Mouse (Mus musculus) testis, adult 2 months (tissue): ENCODE measurements at regions not wholly inside any gene's neighbourhood (a gene's known extent, or its start where the extent isn't known, plus 50 kb on each side); places are given as distances from the start of the nearest gene placed in this dataset.
A peak's percentile ranks its signal among the peaks of the same experiment; 100 is the strongest.

Source experiments
- H3K27ac ChIP-seq: fragments of 200-500 bp; 2 replicates; pipeline ENCODE4 v1.5.1; 2012; ENCODE audit warnings: low read depth, low read length; ENCODE audit not compliant: control insufficient read depth, insufficient read depth
- H3K27me3 ChIP-seq: fragments of 200-500 bp; 2 replicates; pipeline ENCODE4 v1.6.1; 2012; ENCODE audit warnings: mild to moderate bottlenecking, low read length, moderate library complexity; ENCODE audit not compliant: control insufficient read depth, insufficient read depth
- H3K36me3 ChIP-seq: fragments of 200-500 bp; 2 replicates; pipeline ENCODE4 v1.6.1; 2012; ENCODE audit warnings: mild to moderate bottlenecking, low read length; ENCODE audit not compliant: control insufficient read depth, insufficient read depth
- H3K4me1 ChIP-seq: fragments of 200-500 bp; 2 replicates; pipeline ENCODE4 v1.6.1; 2012; ENCODE audit warnings: low read length; ENCODE audit not compliant: control insufficient read depth, insufficient read depth
- H3K4me3 ChIP-seq: fragments of 200-500 bp; 2 replicates; pipeline ENCODE4 v1.5.1; 2012; ENCODE audit warnings: low read depth, mild to moderate bottlenecking, low read length, moderate library complexity, mixed read lengths; ENCODE audit not compliant: control insufficient read depth
- CTCF ChIP-seq: fragments of 200-500 bp; IDR thresholded peaks from 2 replicates; pipeline ENCODE4 v1.5.1; 2012; ENCODE audit warnings: low read depth, mild to moderate bottlenecking, inconsistent platforms, low read length, moderate library complexity; ENCODE audit not compliant: control insufficient read depth, insufficient read depth, insufficient replicate concordance
- POLR2A ChIP-seq: fragments of 200-500 bp; IDR thresholded peaks from 2 replicates; pipeline ENCODE4 v1.6.1; 2012; ENCODE audit warnings: low read depth, mild to moderate bottlenecking, inconsistent platforms, low read length, moderate library complexity; ENCODE audit not compliant: control insufficient read depth

DNA sequence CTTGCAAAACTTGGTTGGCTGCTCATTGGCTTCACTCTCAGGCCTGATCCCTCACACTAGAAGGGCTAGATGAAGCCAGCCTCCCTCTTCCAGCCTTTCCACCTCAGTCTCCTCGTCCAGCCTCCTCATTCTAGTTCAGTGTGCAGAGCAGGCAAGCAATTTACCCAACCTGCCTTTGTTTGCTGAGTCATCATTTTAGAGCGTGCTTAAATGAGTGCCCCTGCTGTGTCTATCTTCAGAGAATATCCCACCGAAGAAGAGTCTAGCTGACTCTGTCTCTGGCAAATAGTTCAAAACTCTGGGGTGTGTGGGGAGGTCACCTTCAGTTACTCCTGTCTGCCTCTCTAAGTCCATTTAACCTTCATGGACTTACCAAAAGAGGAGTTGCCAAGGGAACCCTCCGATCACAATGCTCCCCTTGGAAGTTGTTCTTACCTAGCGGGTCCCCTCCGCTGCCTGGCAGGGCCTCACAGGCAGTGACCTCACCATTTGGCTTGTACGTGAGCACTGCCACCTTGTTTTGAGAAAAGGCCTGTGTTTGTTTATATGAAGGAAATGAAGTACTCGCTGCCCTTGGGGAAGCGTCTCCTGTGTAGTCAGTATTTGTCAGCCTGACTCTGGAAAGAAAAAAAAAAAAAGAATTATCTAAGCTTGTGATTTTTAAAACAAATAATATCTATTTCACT is 175.2 kb upstream of the Irx3 start:
- Histone ChIP-seq H3K27me3 (no peaks in the 10 kb centered on the region), H3K27ac (no peak overlapping the region), H3K36me3 (no peaks in the 10 kb centered on the region), H3K4me1 (no peaks in the 10 kb centered on the region), H3K4me3 (no peak overlapping the region)
- TF ChIP-seq POLR2A (no peak), CTCF (no peak)

GRCm38 (mm10) chr8:91975460-91975859 is 173.6 kb upstream of the Irx3 start:
- H3K36me3 ChIP-seq: no peaks in the 10 kb centered on the region
- H3K4me1 ChIP-seq: no peaks in the 10 kb centered on the region
- no peak overlapping the region for H3K4me3 ChIP-seq
- H3K27me3 ChIP-seq: no peaks in the 10 kb centered on the region
- H3K27ac ChIP-seq: no peak overlapping the region
- TF ChIP-seq CTCF (no peak), POLR2A (no peak)

DNA sequence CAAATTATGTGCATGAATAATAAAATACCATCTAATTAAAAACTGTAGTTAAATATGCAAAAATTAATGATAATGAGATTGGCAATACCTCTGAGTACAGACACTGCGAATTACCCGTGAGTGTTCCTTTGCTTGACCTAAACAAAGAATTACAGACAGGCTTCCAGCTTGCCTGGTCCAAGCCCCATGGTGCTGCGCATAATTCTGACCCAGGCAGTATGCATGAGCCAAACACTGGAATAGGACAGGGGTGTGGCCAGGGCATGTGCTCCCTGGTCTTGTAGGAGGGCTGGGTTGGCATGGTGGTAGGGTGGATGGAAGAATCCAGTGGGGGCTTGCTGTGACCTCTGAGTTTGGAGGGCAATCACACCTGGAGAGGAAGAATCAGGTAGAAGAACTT is 172.8 kb upstream of the Irx3 start:
- Histone ChIP-seq H3K27ac (no peak overlapping the region), H3K27me3 (no peaks in the 10 kb centered on the region)
- no peak for TF ChIP-seq CTCF
- TF ChIP-seq POLR2A: no peak

GRCm38 (mm10) chr8:91973951-91974439 is 172.1 kb upstream of the Irx3 start:
- no peaks in the 10 kb centered on the region for H3K36me3 ChIP-seq
- no peaks in the 10 kb centered on the region for H3K27me3 ChIP-seq
- no peak overlapping the region for H3K27ac ChIP-seq
- no peak overlapping the region for H3K4me3 ChIP-seq
- TF ChIP-seq CTCF (no peak), POLR2A (no peak)
- no peaks in the 10 kb centered on the region for H3K4me1 ChIP-seq

More for the DNA sequence above, 172.8 kb upstream of the Irx3 start:
- no peaks in the 10 kb centered on the region for H3K36me3 ChIP-seq
- H3K4me1 ChIP-seq: no peaks in the 10 kb centered on the region
- H3K4me3 ChIP-seq: no peak overlapping the region

GRCm38 (mm10) chr8:91967407-91967806 is 165.5 kb upstream of the Irx3 start:
- Histone ChIP-seq H3K4me3 (peak overlapping the region; percentile 66), H3K36me3 (no peaks in the 10 kb centered on the region)

GRCm38 (mm10) chr8:91966891-91967370 is 165.1 kb upstream of the Irx3 start:
- H3K4me1 ChIP-seq: peaks cover 8% of the 10 kb centered on the region
- H3K36me3 ChIP-seq: no peaks in the 10 kb centered on the region
- H3K27me3 ChIP-seq: no peaks in the 10 kb centered on the region
- H3K27ac ChIP-seq: no peak overlapping the region
- TF ChIP-seq POLR2A (no peak), CTCF (peak; percentile 67; the same call in 1 of the 2 replicates)
- peak overlapping the region; percentile 66 for H3K4me3 ChIP-seq

More at GRCm38 (mm10) chr8:91967407-91967806, 165.5 kb upstream of the Irx3 start:
- peaks cover 8% of the 10 kb centered on the region for H3K4me1 ChIP-seq
- H3K27ac ChIP-seq: no peak overlapping the region
- TF ChIP-seq POLR2A (no peak), CTCF (no peak)
- H3K27me3 ChIP-seq: no peaks in the 10 kb centered on the region

DNA sequence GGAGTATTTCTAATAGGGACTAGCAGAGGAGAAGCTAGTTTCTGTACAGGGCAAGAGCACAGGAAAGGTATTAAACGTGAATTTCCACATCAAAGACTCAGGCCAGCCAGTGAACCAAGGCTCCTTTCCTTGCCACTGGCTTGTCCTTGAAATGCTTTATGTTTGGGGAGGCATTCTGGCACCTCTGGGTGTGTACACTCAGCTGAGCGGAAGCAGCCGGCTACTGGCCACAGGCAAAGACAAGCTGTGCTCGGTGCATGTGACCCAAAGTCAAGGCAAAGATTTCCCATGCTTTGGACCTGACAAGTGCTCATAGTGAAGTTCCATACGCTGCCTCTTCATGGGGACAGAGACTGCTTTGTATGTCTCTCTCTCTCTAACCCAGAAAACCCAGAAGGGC is 159.8 kb upstream of the Irx3 start:
- H3K4me3 ChIP-seq: no peak overlapping the region
- H3K36me3 ChIP-seq: no peaks in the 10 kb centered on the region
- H3K27ac ChIP-seq: no peak overlapping the region
- no peak for TF ChIP-seq POLR2A
- TF ChIP-seq CTCF: no peak
- no peaks in the 10 kb centered on the region for H3K27me3 ChIP-seq
- no peaks in the 10 kb centered on the region for H3K4me1 ChIP-seq

DNA sequence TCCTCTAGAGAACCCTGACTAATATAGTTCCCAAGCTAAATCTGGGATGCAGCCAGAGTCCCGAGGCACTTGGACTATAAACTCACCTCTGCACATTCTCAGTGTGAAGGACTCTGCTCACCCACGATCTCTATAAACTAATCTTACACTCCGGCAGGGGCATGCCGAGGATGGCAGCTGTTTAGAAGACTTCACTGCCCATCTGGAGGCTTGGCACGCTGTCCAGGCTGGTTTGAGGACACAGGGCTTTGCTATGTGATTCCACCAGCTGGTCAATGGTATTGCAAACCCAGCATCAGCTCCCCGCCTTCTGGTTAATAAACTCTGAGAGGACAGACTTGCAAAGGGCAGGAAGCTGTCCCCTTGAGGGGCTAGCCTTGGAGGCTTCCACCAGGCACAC is 153.3 kb upstream of the Irx3 start:
- Histone ChIP-seq H3K4me1 (no peaks in the 10 kb centered on the region), H3K4me3 (no peak overlapping the region), H3K27ac (no peak overlapping the region), H3K36me3 (no peaks in the 10 kb centered on the region), H3K27me3 (no peaks in the 10 kb centered on the region)
- TF ChIP-seq POLR2A: no peak
- TF ChIP-seq CTCF: no peak
